Mouse (Mus musculus) erythroblast, embryonic 14.5 days (primary cell): Measurements from ENCODE around the gene Hibch.

ENCODE experiments used
- GATA1 ChIP-seq: IDR thresholded peaks from 2 replicates; pipeline ENCODE4 v1.6.1; 2012; ENCODE audit warnings: low read length, inconsistent platforms, mixed read lengths
- TAL1 ChIP-seq: IDR thresholded peaks from 3 replicates; pipeline ENCODE4 v1.6.1; 2012; ENCODE audit warnings: low read length, inconsistent platforms, mixed read lengths

GRCm38 (mm10) chr1:52952551-52953397, 108.0 kb downstream of the Hibch start:
- TF ChIP-seq TAL1 (no peak), GATA1 (no peak)
